Comparison of ENCODE assay signal across 25 mouse cellular contexts in the genomic region with DNA sequence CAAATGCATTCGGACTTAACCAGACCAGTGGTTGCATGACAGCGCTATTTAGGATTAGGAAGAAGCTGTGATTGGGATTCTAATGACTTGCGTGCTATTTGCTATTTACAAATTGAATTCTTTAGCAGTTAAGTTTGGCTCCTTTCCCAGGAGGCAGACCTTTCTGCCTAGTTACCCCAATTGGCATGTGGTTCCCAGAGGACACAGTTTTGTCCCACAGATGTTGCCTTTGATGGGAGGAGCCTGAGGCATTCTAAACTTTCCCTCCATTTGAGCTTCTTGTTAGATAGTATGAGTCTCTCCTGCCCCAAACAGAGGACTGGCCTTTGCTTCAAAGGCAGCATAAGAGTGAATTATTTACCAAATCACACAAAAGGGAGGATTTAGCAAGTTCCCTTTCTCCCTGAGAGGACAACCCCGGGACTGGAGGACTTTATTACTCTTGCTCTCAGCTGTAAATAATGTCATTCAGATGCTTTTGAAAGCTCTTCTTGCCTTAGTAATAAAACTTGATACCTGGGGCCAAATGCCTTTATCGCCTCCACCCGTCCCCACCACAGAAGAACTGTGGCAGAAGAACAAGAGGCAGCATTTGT. TPM values are rescaled to one million over a fixed set of nuclear protein-coding genes. Genes with fewer than 3 reads are reported as not detected.
A peak's percentile ranks its signal among the peaks of the same experiment; 100 is the strongest.
DNase-seq lines count a peak whose midpoint lies in the region; ATAC-seq lines count a peak whose summit lies in the region.
"Had no signal": no experiment of that assay in that cellular context is flagged by ENCODE, and none has a peak within 500 bp of the region (broad histone marks: within the 10 kb centered on the region; RNA-seq: fewer than 3 reads in every experiment).

No protein-coding gene starts in this region.

- DNase-seq in kidney, adult 18-20 months, result peak; percentile 14
- no peak for DNase-seq in kidney, postnatal 4 days
- no peak for DNase-seq in neural tube, embryonic 10.5 days (ENCODE audit: extremely low spot score, low spot score)
- DNase-seq in kidney, adult 9 months, result peak; percentile 66
- peak; percentile 12 for DNase-seq in mesoderm, embryonic 11.5 days (ENCODE audit: low read depth, low spot score)
- DNase-seq in left cerebral cortex, adult 9 months (ENCODE audit: low spot score in 2 of 2), result no peak
- no peak for DNase-seq in left cerebral cortex, postnatal 10 days (ENCODE audit: extremely low spot score in 1 of 2, low spot score in 2 of 2)
- DNase-seq: adrenal gland, postnatal 14 days; cerebellum, adult 18-20 months; cerebellum, postnatal 25 days; embryo, embryonic 11 days; gastrocnemius, postnatal 10 days; heart, adult 11 months; heart, postnatal 36 days; liver, postnatal 0 days; lung, postnatal 4 days; thymus, adult 18-20 months had no signal

- no peak for ATAC-seq in neural tube, embryonic 14.5 days (ENCODE audit: low read depth)
- ATAC-seq: activated CD4-positive, CD25-positive, alpha-beta regulatory T cell, adult 4 months; forebrain, embryonic 13.5 days; liver, postnatal 0 days had no signal

- intact Hi-C loops in left cerebral cortex, postnatal 10 days (cut with DNase I), result no loop called here

- H3K4me3 ChIP-seq in neural tube, embryonic 14.5 days (ENCODE audit: low read depth, low read length), result no peak overlapping the region
- H3K4me3 ChIP-seq: forebrain, embryonic 13.5 days; heart, embryonic 13.5 days; limb, embryonic 15.5 days; midbrain, embryonic 12.5 days; neural tube, embryonic 15.5 days; stomach, embryonic 15.5 days had no signal

- no peak overlapping the region for H3K4me2 ChIP-seq in neural tube, embryonic 14.5 days (ENCODE audit: low read depth, low read length)
- H3K4me2 ChIP-seq: forebrain, embryonic 13.5 days; heart, embryonic 13.5 days; limb, embryonic 15.5 days; midbrain, embryonic 12.5 days; neural tube, embryonic 15.5 days; stomach, embryonic 15.5 days had no signal

- H3K36me3 ChIP-seq in neural tube, embryonic 14.5 days (ENCODE audit: control insufficient read depth, insufficient read depth, low read length), result no peaks in the 10 kb centered on the region
- H3K36me3 ChIP-seq: heart, embryonic 13.5 days; limb, embryonic 15.5 days; midbrain, embryonic 12.5 days; neural tube, embryonic 15.5 days; stomach, embryonic 15.5 days had no signal

- H3K9me3 ChIP-seq in neural tube, embryonic 14.5 days (ENCODE audit: control insufficient read depth, low read length), result no peaks in the 10 kb centered on the region
- H3K9me3 ChIP-seq: forebrain, embryonic 13.5 days; heart, embryonic 13.5 days; limb, embryonic 15.5 days; midbrain, embryonic 12.5 days; neural tube, embryonic 15.5 days; stomach, embryonic 15.5 days had no signal

- H3K4me1 ChIP-seq in neural tube, embryonic 14.5 days (ENCODE audit: control insufficient read depth, insufficient read depth, low read length), result 0 out of 2 replicates have a peak, but pooled peaks cover 6% of the 10 kb centered on the region
- H3K4me1 ChIP-seq: limb, embryonic 15.5 days; stomach, embryonic 15.5 days had no signal

- 16% methylated on average over 6 of the region's 6 CpGs for WGBS in neural tube, embryonic 14.5 days

- no peaks in the 10 kb centered on the region for H3K27me3 ChIP-seq in neural tube, embryonic 14.5 days (ENCODE audit: control insufficient read depth, insufficient read depth, low read length)
- H3K27me3 ChIP-seq: forebrain, embryonic 13.5 days; heart, embryonic 13.5 days; limb, embryonic 15.5 days; midbrain, embryonic 12.5 days; neural tube, embryonic 15.5 days; stomach, embryonic 15.5 days had no signal

- 0 out of 2 replicates have a peak overlapping the region, but pooled peaks have one; percentile 16 for H3K27ac ChIP-seq in neural tube, embryonic 14.5 days (ENCODE audit: low read depth, low read length)
- H3K27ac ChIP-seq: forebrain, embryonic 13.5 days; heart, embryonic 13.5 days; limb, embryonic 15.5 days; midbrain, embryonic 12.5 days; neural tube, embryonic 15.5 days; stomach, embryonic 15.5 days had no signal

- no peak overlapping the region for H3K9ac ChIP-seq in neural tube, embryonic 14.5 days (replicated peaks; ENCODE audit: low read depth, low read length)
- H3K9ac ChIP-seq: forebrain, embryonic 13.5 days; heart, embryonic 13.5 days; limb, embryonic 15.5 days; liver, postnatal 0 days; midbrain, embryonic 12.5 days; neural tube, embryonic 15.5 days; stomach, embryonic 15.5 days had no signal

RNA-seq across cellular contexts. Expression of a gene that starts 48.6 kb away (rescaled TPM):
- polyA plus RNA-seq in neural tube, embryonic 14.5 days (2014; fragmentation: Nextera tagmentation; extraction: Ambion mirVana), result 0.29 and 0.70 TPM in 2 replicates
- 1 to 10 TPM in 1 of 2 experiments, under 1 TPM in 1; 0.97 to 1.8 TPM for total RNA-seq in left cerebral cortex, postnatal 10 days (2021)
- total RNA-seq: adrenal gland, postnatal 14 days; gastrocnemius, postnatal 10 days; heart, postnatal 36 days had no signal
- polyA plus RNA-seq: activated CD4-positive, CD25-positive, alpha-beta regulatory T cell, adult 4 months; forebrain, embryonic 13.5 days; limb, embryonic 15.5 days; liver, postnatal 0 days; stomach, embryonic 15.5 days had no signal

Comparison
In these comparisons a context has a peak if more than half of its experiments do, and no peak if none do; other contexts are left out.
1. DNase-seq: peak in kidney, adult 18-20 months (single experiment), kidney, adult 9 months (single experiment) and mesoderm, embryonic 11.5 days (single experiment); none in kidney, postnatal 4 days (0 of 2), neural tube, embryonic 10.5 days (single experiment), left cerebral cortex, adult 9 months (0 of 2) and left cerebral cortex, postnatal 10 days (0 of 2).